Mouse (Mus musculus) thymus, adult 2 months (tissue): ENCODE results near the gene Cxcl10.

ENCODE experiments used
- CTCF ChIP-seq: fragments of 200-500 bp; IDR thresholded peaks from 2 replicates; pipeline ENCODE4 v1.5.1; 2012; ENCODE audit warnings: mild to moderate bottlenecking, control low read depth, low read length, moderate library complexity, borderline replicate concordance; ENCODE audit not compliant: control insufficient read depth, poor library complexity, insufficient read depth; ENCODE audit errors: extremely low read depth
- POLR2A ChIP-seq: fragments of 200-500 bp; IDR thresholded peaks from 2 replicates; pipeline ENCODE4 v1.6.1; 2012; ENCODE audit warnings: mild to moderate bottlenecking, low read length, control low read depth, moderate library complexity; ENCODE audit not compliant: control insufficient read depth, poor library complexity, insufficient read depth; ENCODE audit errors: extremely low read depth

- TF ChIP-seq POLR2A (no peak), CTCF (no peak)
These were observed 3.7 kb downstream of the Cxcl10 start for GRCm38 (mm10) chr5:92345006-92345405.
